Mouse (Mus musculus) intestine, embryonic 16.5 days (tissue): ENCODE results near the gene Sap30l. TPM values are rescaled to one million over a fixed set of nuclear protein-coding genes. Genes with fewer than 3 reads are reported as not detected.

Source experiments
- ATAC-seq: fragments of 200-750 bp; cut with Nextera tagmentation; 2 replicates; pipeline ENCODE4 v1.8.0; 2017; ENCODE audit warnings: moderate TSS enrichment, moderate library complexity
- H3K27ac ChIP-seq: fragments of 300-500 bp; sonication (generic); 2 replicates; pipeline ENCODE4 v1.5.1; 2014; ENCODE audit warnings: mild to moderate bottlenecking, low read length
- H3K27me3 ChIP-seq: fragments of 300-500 bp; sonication (generic); replicated peaks from 2 replicates; pipeline ENCODE4 v1.6.1; 2014; ENCODE audit warnings: low read length, control low read depth, mixed read lengths; ENCODE audit not compliant: control insufficient read depth, insufficient read depth
- H3K36me3 ChIP-seq: fragments of 300-500 bp; sonication (generic); 2 replicates; pipeline ENCODE4 v1.6.1; 2014; ENCODE audit warnings: low read length, control low read depth; ENCODE audit not compliant: control insufficient read depth, insufficient read depth
- H3K4me1 ChIP-seq: fragments of 300-500 bp; sonication (generic); 2 replicates; pipeline ENCODE4 v1.6.1; 2014; ENCODE audit warnings: low read length, control low read depth, mixed read lengths; ENCODE audit not compliant: control insufficient read depth, insufficient read depth
- H3K4me2 ChIP-seq: fragments of 300-500 bp; sonication (generic); 2 replicates; pipeline ENCODE4 v1.6.1; 2014; ENCODE audit warnings: low read depth, low read length, control low read depth
- H3K4me3 ChIP-seq: fragments of 300-500 bp; sonication (generic); 2 replicates; pipeline ENCODE4 v1.5.1; 2014; ENCODE audit warnings: mild to moderate bottlenecking, low read length
- H3K9ac ChIP-seq: fragments of 300-500 bp; sonication (generic); 2 replicates; pipeline ENCODE4 v1.6.1; 2014; ENCODE audit warnings: low read depth, low read length
- H3K9me3 ChIP-seq: fragments of 300-500 bp; sonication (generic); 2 replicates; pipeline ENCODE4 v1.6.1; 2016; ENCODE audit warnings: low read length, control low read depth; ENCODE audit not compliant: control insufficient read depth
- WGBS: fragments of 180-500 bp; shearing (Covaris S2); extraction: QIAGEN DNeasy Blood & Tissue Kit; methylation state at CpG from one replicate; pipeline ENCODE4 v1.1.7; 2014; 5-methylcytosine and 5-hydroxymethylcytosine counted together
- polyA plus RNA-seq: library from polyadenylated mRNA; unstranded; fragments of >200 nt; fragmentation: Nextera tagmentation; extraction: Ambion mirVana; gene quantifications from 2 replicates; pipeline ENCODE4 v1.2.1, GENCODE M21; 2015

The Sap30l gene
- polyA plus RNA-seq, 1 experiment from 2014 or later, result 6.7 TPM

DNA sequence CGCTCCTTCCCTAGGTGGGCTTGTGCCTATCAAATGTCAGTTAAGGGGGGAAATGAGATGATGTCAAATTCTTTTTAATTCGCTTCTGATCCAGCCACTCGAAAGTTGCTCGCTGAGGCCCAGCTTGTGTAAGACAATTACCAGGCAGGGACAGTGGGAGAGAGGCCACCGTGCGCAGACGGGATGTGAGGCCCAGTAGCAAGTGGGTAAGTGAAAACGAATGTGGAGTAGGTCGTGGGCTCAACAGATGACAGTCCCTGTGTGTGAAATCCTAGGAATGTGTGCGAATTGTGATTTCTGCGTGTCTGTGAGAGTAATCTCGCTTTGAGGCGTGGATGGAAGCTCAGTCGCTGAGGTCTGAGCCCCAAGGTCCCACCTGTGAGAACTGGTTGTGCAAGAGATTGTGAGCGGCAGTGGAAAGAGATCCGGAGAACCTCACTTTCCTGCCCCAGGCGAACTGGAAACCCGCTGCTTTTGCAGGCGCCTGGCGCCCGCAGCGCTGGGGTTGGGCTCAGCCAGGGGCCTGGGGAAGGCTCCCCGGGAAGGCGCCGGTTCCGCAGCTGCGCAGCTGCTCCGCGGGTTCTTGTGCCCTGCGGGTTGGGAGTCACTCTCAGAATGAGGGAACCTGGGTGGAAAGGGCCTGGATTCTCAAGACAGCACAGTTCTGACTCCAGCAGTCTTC lies 32.0 kb downstream of the Sap30l start:
- H3K27ac ChIP-seq, result peak overlapping the region; percentile 58
- H3K27me3 ChIP-seq, result peaks cover 63% of the 10 kb centered on the region
- no peak for ATAC-seq
- H3K9me3 ChIP-seq, result no peaks in the 10 kb centered on the region
- H3K4me2 ChIP-seq, result peak overlapping the region; percentile 30
- WGBS, result 15% methylated on average over 30 of the region's 30 CpGs
- no peaks in the 10 kb centered on the region for H3K36me3 ChIP-seq
- peaks cover 17% of the 10 kb centered on the region for H3K4me1 ChIP-seq
- H3K4me3 ChIP-seq, result peak overlapping the region; percentile 34
- peak overlapping the region; percentile 45 for H3K9ac ChIP-seq

DNA sequence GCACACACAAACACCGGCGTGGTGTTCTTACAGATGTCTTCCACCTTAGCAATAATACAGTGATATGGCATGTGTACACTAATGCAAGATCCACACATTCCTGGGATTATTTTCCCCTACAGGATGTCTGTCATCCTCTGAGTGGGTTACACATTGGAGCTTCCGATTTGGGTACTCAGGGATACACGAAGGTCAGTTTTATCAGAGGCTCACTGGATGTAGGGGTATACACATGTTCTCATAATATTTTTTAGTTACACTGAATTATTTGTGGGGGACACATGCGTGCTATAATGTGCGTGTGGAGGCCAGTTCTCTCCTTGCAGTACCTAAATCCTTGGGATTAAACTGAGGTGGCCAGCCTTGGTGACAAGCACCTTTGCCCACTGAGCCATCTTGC lies 32.6 kb downstream of the Sap30l start:
- Histone ChIP-seq H3K4me3 (peak overlapping the region; percentile 34; the same call in 1 of the 2 replicates), H3K4me1 (peaks cover 19% of the 10 kb centered on the region), H3K9me3 (no peaks in the 10 kb centered on the region), H3K9ac (peak overlapping the region; percentile 45), H3K27me3 (peaks cover 58% of the 10 kb centered on the region), H3K27ac (peak overlapping the region; percentile 58; the same call in 1 of the 2 replicates), H3K36me3 (no peaks in the 10 kb centered on the region), H3K4me2 (peak overlapping the region; percentile 30; the same call in 1 of the 2 replicates)
- 39% methylated on average over 6 of the region's 6 CpGs for WGBS
- ATAC-seq, result no peak

DNA sequence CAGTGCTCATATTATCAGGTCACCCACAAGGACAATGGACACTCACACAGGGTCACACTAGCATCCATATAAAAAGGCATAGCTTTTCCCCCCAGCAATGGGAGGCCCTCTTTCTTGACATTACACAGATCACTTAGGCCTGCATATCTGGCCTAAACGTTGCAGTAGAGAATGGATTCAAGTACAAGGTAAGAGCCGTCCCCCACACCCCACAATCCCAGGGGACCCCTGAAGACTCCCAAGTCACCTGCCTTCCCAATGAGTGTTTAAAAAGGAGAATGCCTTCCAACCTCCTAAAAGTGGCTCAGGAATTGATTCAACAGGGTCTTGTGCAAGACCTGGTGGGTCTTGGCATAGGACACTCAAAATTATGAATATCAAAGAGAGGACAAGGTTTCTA lies 33.9 kb downstream of the Sap30l start:
- H3K4me2 ChIP-seq, result no peak overlapping the region
- no peak overlapping the region for H3K4me3 ChIP-seq
- no peaks in the 10 kb centered on the region for H3K9me3 ChIP-seq
- 0 out of 2 replicates have a peak overlapping the region, but pooled peaks have one; percentile 15 for H3K27ac ChIP-seq
- peaks cover 50% of the 10 kb centered on the region for H3K27me3 ChIP-seq
- no peak for ATAC-seq
- whole genome bisulfite sequencing, result 30% methylated on average over 2 of the region's 2 CpGs
- H3K4me1 ChIP-seq, result peaks cover 19% of the 10 kb centered on the region
- no peaks in the 10 kb centered on the region for H3K36me3 ChIP-seq
- H3K9ac ChIP-seq, result no peak overlapping the region

DNA sequence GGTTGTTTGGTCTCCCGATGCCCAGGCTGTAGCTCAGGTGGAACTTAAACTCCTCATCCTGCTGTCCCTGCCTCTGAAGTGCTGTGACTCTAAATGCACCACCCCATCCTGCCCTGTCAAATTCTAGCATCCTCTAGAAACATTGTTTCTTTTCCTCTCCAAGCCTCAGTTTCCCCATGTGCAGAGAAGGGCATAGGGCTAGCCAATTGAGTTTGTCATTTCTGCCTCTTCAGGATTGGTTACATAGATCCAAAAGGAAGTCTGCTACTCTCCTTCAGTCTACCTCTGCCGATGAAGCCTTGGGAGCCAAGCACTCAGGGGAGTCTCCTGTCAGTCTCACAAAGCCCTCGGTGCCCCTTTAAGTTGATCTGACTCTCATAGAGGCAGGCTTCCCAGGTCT lies 34.5 kb downstream of the Sap30l start:
- no peak for ATAC-seq
- Histone ChIP-seq H3K36me3 (no peaks in the 10 kb centered on the region), H3K4me1 (peaks cover 19% of the 10 kb centered on the region), H3K4me2 (no peak overlapping the region), H3K27me3 (peaks cover 49% of the 10 kb centered on the region), H3K9me3 (no peaks in the 10 kb centered on the region), H3K4me3 (no peak overlapping the region), H3K9ac (no peak overlapping the region), H3K27ac (peak overlapping the region; percentile 11; the same call in 1 of the 2 replicates)
- WGBS, result 39% methylated on average over 3 of the region's 3 CpGs

DNA sequence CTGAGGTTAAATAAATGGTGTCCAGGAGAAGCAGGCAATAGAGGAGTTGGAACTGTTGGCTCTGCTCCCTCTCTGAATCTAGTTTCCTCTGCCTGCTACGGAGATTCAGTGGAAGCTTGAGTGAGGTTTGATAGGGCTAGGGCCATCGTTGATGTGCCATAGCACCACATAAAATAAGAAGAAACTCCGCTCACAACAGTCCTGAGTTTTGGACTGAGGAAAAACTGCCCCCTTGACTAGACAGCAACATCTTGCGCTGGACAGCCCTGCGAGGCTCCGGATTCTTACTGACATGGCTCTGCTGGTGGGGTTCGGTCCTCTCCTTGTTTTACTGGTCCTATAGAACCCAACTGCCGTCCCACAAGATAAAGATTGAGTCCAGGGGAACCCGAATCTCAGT lies 35.0 kb downstream of the Sap30l start:
- Histone ChIP-seq H3K9ac (0 out of 2 replicates have a peak overlapping the region, but pooled peaks have one; percentile 35), H3K27me3 (peaks cover 45% of the 10 kb centered on the region), H3K4me3 (no peak overlapping the region), H3K36me3 (no peaks in the 10 kb centered on the region), H3K9me3 (no peaks in the 10 kb centered on the region), H3K4me1 (peaks cover 19% of the 10 kb centered on the region), H3K4me2 (peak overlapping the region; percentile 53; the same call in 1 of the 2 replicates), H3K27ac (peak overlapping the region; percentile 11)
- WGBS, result 27% methylated on average over 9 of the region's 9 CpGs
- no peak for ATAC-seq

DNA sequence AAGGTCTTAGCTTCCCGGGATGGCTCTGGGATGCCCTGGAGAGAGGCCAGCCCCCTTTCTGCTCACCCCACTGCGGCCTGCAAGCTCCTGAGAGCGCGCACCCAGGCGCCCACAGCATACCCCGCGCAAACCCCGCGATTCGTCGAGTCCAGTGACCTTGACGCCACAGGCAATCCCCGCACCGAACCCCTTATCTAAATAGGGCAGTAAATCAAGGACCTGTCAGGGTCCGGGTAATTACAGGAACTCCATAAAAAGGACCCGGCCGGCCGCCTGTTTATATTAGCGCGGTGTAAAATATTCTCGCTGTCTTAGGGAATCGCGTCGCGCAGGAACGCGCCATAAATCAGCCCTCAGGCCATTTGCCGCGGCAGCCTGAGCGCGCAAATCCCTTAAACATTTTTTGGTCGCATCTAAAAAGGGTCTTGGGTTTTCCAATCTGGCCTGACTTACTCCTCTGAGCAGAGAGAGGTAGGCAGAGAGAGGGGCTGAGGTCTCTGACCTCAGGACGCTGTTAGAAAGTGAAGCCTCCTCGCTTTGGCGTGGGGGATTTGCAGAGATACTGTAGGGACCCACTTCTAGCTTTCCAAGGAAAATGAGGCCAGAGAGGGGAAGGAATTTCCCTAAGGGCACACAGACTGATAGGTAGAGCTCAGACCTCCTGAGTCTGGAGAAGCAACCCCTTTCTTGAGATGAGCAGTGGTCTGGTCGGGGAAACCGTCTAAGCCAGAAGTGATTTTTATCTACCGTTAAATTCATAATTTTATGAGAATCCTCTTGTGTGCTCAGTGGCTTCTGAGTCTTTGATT lies 35.6 kb downstream of the Sap30l start:
- Histone ChIP-seq H3K27me3 (peaks cover 39% of the 10 kb centered on the region), H3K27ac (peak overlapping the region; percentile 72), H3K36me3 (no peaks in the 10 kb centered on the region), H3K9ac (peak overlapping the region; percentile 35; the same call in 1 of the 2 replicates), H3K4me3 (peak overlapping the region; percentile 30), H3K4me2 (peak overlapping the region; percentile 53), H3K4me1 (peaks cover 19% of the 10 kb centered on the region), H3K9me3 (no peaks in the 10 kb centered on the region)
- 1% methylated on average over 38 of the region's 38 CpGs for WGBS
- peak; percentile 65 for ATAC-seq

DNA sequence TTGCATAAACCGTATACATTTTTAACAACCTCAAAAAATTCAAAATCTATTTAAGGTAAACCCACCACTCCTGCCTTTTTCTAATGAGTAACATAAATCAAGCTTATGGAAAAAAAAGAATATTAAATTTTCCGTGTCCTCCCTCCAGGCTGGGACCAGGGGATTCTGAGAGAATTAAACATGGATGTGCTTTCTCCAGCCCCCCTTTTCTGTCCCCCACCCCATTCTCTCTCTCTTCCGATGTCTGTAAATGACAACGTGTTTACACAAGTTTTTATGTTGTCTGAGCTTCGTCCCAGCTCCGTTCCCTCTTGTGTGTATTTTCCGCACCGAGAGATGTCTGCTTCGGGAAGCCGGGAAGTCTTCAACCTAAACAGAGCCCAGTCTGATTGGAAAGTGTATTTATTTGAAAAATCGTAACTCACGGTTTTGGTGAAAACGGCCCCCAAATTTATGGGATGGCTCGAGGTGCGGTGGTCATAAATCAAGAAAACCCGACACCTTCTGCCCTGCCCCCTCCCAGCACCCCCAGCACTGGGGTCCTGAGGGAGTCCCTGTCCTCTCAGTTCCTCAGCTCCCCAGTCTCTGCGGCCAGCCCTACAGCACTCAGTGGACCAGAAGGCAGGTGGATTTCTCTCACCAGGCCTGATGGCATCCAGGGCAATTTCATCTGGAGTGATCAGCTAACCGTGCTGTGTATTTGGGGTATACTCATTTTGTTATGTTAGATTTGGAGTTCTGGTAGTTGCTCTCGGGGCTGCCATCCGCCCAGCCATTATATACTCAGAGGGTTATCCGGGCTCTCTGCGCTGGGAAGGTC lies 36.6 kb downstream of the Sap30l start:
- Histone ChIP-seq H3K4me3 (no peak overlapping the region), H3K27me3 (peaks cover 33% of the 10 kb centered on the region), H3K9me3 (no peaks in the 10 kb centered on the region), H3K4me1 (peaks cover 19% of the 10 kb centered on the region), H3K9ac (no peak overlapping the region), H3K4me2 (no peak overlapping the region), H3K36me3 (no peaks in the 10 kb centered on the region), H3K27ac (peak overlapping the region; percentile 42; the same call in 1 of the 2 replicates)
- ATAC-seq, result no peak
- 12% methylated on average over 22 of the region's 22 CpGs for WGBS

DNA sequence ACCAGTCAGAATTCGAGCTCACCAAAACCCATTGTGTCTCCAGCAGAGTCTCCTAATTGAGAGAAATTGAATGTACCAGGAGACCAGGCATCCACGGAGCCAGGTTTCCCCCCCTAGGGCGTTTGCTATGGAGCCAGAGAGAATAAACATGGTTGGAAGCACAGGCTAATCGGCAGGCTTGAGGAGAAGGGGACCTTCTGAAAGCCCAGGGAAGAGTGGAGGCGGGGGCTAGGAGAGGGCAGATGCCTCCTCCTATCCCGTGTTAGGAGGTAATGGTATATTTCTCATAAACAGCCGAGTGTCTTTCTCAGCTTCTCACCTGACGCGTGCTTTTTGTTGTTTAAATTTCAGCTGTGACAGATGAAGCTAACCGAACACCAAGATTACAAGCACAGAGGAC lies 39.5 kb downstream of the Sap30l start:
- Histone ChIP-seq H3K9me3 (no peaks in the 10 kb centered on the region), H3K4me1 (peaks cover 16% of the 10 kb centered on the region), H3K4me3 (no peak overlapping the region), H3K27me3 (peaks cover 16% of the 10 kb centered on the region; the same call in 1 of the 2 replicates), H3K9ac (no peak overlapping the region), H3K36me3 (no peaks in the 10 kb centered on the region), H3K27ac (no peak overlapping the region), H3K4me2 (no peak overlapping the region)
- WGBS, result 34% methylated on average over 10 of the region's 10 CpGs
- no peak for ATAC-seq

DNA sequence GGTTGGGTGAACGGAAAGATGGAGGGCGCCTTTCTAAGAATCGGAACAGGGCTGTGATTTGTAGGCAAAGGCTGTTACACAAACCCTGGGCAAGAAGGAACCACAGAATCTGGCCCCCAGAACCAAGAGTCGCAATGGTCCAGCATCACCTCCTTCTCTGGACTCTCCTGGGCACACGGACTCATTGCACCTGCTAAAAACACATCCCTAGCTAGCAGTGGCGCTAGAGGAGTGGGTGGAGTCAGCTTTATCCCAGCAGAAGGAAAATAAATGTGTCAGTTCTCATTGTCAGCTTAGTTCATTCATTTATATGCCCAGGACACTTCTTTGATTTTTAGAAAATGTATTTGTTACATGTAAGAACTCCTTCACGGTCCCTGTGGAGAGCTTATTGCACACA lies 40.0 kb downstream of the Sap30l start:
- ATAC-seq, result no peak
- WGBS, result 42% methylated on average over 7 of the region's 7 CpGs

More for the DNA sequence above, 40.0 kb downstream of the Sap30l start:
- Histone ChIP-seq H3K9ac (no peak overlapping the region), H3K9me3 (no peaks in the 10 kb centered on the region), H3K27me3 (peaks cover 14% of the 10 kb centered on the region; the same call in 1 of the 2 replicates), H3K36me3 (no peaks in the 10 kb centered on the region), H3K4me1 (peaks cover 16% of the 10 kb centered on the region), H3K27ac (no peak overlapping the region), H3K4me2 (no peak overlapping the region), H3K4me3 (no peak overlapping the region)
